Mouse (Mus musculus) hindbrain, embryonic 13.5 days (tissue): ENCODE measurements at regions not wholly inside any gene's neighbourhood (a gene's known extent, or its start where the extent isn't known, plus 50 kb on each side); places are given as distances from the start of the nearest gene placed in this dataset.

Source experiments
- ATAC-seq: fragments of 200-750 bp; cut with Nextera tagmentation; 2 replicates; pipeline ENCODE4 v1.8.0; 2017; ENCODE audit warnings: moderate TSS enrichment; ENCODE audit not compliant: low FRiP score
- H3K27ac ChIP-seq: fragments of 300-500 bp; sonication (generic); 2 replicates; pipeline ENCODE4 v1.5.1; 2015; ENCODE audit warnings: inconsistent platforms, mild to moderate bottlenecking, moderate library complexity
- H3K27me3 ChIP-seq: fragments of 300-500 bp; sonication (generic); 2 replicates; pipeline ENCODE4 v1.6.1; 2015; ENCODE audit warnings: mild to moderate bottlenecking, inconsistent platforms
- H3K36me3 ChIP-seq: fragments of 300-500 bp; sonication (generic); 2 replicates; pipeline ENCODE4 v1.6.1; 2015; ENCODE audit warnings: mild to moderate bottlenecking, inconsistent platforms
- H3K4me1 ChIP-seq: fragments of 300-500 bp; sonication (generic); replicated peaks from 2 replicates; pipeline ENCODE4 v1.6.1; 2015; ENCODE audit warnings: inconsistent platforms
- H3K4me2 ChIP-seq: fragments of 300-500 bp; sonication (generic); 2 replicates; pipeline ENCODE4 v1.6.1; 2015; ENCODE audit warnings: inconsistent platforms, mild to moderate bottlenecking, moderate library complexity
- H3K4me3 ChIP-seq: fragments of 300-500 bp; sonication (generic); 2 replicates; pipeline ENCODE4 v1.5.1; 2015; ENCODE audit warnings: mild to moderate bottlenecking, inconsistent platforms
- H3K9ac ChIP-seq: fragments of 300-500 bp; sonication (generic); 2 replicates; pipeline ENCODE4 v1.6.1; 2015; ENCODE audit warnings: mild to moderate bottlenecking, inconsistent platforms
- H3K9me3 ChIP-seq: fragments of 300-500 bp; sonication (generic); 2 replicates; pipeline ENCODE4 v1.6.1; 2016; ENCODE audit warnings: inconsistent platforms
- WGBS: fragments of 180-500 bp; shearing (Covaris S2); methylation state at CpG from one replicate; pipeline ENCODE4 v1.1.7; 2015; 5-methylcytosine and 5-hydroxymethylcytosine counted together

DNA sequence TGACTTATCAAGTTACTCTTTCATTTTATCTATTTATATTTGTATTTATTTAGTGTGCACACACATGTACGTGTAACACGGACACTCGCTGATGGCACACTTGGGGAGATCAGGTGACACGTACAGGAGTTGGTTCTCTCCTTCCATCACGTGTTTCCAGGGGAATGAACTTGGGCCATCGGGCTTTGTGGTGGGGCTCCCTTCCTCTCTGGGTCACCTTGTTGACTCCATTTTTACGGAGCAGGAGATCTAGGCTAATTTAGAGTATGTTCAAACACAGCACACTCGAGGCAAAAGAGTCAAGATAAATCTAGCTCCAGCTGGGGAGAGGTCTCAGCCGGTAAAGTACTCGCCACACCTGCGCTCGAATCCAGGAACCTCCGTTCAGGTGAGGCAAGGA lies 84.1 kb upstream of the Plekha5 start:
- Histone ChIP-seq H3K9me3 (no peaks in the 10 kb centered on the region), H3K4me3 (no peak overlapping the region), H3K27me3 (no peaks in the 10 kb centered on the region), H3K27ac (no peak overlapping the region), H3K4me2 (no peak overlapping the region), H3K36me3 (no peaks in the 10 kb centered on the region), H3K4me1 (peaks cover 51% of the 10 kb centered on the region), H3K9ac (no peak overlapping the region)
- ATAC-seq: no peak
- WGBS: 89% methylated on average over 13 of the region's 13 CpGs

DNA sequence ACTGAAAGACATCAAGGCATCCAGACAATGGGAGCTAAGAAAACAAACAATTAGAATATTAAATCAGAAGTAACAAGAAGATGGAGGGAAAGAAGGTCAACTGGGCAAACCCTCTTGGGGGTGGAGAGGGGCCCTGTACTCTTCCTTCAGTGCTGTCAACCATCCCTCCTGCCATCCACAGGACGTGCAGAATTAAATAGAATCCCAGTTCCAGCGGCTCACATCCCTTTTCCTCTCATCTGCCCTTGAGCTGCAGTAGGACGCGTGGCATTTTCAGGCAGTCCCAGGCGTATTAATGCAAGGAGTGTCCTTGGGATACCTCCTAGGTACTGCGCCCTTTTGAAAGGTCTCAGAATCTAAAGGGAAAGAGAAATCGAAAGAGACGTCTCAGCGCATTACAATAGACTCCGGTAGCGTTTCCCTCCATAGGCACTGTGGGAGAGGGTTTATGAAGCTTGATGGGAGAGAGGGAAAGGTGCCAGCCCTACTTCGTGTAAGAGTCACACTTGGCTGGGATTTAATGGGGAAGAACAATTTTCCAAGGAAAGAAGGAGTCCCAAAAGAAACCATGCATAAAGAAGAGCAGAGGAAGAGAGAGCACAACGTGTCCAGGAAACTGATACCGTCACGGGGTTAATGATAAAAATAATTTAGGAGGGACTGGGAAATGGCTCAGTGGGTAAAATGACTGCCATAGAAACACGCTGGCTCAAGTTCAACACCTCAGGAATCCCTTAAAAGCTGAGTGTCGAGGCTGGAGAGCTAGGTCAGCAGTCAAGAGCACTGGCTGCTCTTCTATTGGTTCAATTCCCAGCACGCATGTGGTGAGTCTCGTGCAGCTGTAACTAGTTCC lies 85.7 kb upstream of the Plekha5 start:
- peak overlapping the region; percentile 45 for H3K4me2 ChIP-seq
- WGBS: 17% methylated on average over 19 of the region's 19 CpGs
- peak overlapping the region; percentile 49 for H3K9ac ChIP-seq
- no peaks in the 10 kb centered on the region for H3K9me3 ChIP-seq
- H3K36me3 ChIP-seq: no peaks in the 10 kb centered on the region
- H3K4me3 ChIP-seq: peak overlapping the region; percentile 22
- H3K4me1 ChIP-seq: peaks cover 40% of the 10 kb centered on the region
- ATAC-seq: peak; percentile 34
- no peaks in the 10 kb centered on the region for H3K27me3 ChIP-seq
- peak overlapping the region; percentile 60 for H3K27ac ChIP-seq

DNA sequence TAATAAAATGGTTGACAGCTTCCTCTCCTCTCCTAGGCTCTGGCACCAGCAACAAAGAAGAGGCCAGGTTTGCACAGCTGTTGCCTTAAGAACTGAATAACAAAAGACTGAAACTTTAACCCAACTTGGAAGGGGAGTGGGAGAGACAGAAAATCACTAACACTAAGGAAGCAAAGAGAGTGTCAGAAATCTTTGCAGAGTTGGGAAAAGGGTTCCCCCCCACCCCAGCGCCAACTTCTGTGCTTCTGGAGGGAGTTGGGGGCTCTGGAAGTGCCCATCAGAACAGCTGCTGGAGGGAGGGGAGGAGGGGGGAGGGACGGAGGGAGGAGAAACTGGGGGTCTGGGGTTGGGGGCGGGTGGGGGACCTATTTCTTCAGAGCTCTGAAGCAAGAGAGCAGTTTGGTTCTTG lies 86.8 kb upstream of the Plekha5 start:
- H3K4me2 ChIP-seq: peak overlapping the region; percentile 45; the same call in 1 of the 2 replicates
- H3K4me3 ChIP-seq: no peak overlapping the region
- no peaks in the 10 kb centered on the region for H3K27me3 ChIP-seq
- WGBS: 0% methylated on average over 3 of the region's 3 CpGs
- no peak overlapping the region for H3K9ac ChIP-seq
- no peaks in the 10 kb centered on the region for H3K9me3 ChIP-seq
- 0 out of 2 replicates have a peak, but pooled peaks have one; percentile 19 for ATAC-seq
- H3K36me3 ChIP-seq: no peaks in the 10 kb centered on the region
- peaks cover 33% of the 10 kb centered on the region for H3K4me1 ChIP-seq
- H3K27ac ChIP-seq: peak overlapping the region; percentile 44; the same call in 1 of the 2 replicates

DNA sequence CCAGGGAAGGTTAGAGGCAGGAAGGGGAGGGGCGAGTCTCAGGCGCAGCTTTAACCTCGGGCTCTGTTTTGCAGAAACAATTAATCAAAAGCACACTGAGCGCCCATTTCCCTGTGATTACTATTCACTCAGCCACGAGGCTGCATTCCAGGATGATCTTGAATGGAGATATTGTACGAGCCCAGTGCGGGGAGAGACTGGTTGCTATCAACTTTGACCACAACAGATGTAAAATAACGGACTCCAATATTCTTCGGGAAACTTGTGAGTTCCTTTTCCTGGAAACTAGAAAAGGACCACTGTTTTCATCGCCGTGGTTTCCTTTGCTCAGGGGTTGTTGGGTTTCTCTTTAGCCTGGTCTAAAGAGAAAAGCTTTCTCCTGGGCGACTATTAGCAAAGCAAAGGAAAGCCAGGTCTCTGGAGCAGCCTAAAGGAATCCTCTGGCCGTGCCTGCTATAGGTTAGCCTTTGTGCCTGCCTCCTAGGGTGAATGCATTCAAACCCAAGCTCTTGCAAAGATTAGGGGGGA lies 87.4 kb upstream of the Plekha5 start:
- peak; percentile 44 for ATAC-seq
- peak overlapping the region; percentile 71 for H3K27ac ChIP-seq

DNA sequence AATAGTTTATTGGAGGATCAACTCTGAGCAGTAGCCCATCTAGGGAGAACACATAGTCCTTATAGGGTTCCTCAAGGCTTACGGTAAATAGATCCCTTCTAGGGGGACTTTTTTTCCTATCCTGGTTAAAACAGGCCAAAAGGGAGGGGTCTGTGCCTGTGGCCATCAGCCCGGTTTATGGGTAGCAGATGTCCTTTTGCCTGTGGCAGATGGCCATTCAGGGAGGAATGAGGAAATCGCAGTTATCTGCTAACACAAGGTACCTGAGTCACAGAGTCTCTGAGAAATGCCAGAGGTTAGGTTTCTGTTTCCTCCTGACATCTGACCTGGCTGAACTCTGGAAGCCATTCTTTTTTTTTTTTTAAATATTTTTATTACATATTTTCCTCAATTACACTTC lies 90.5 kb upstream of the Plekha5 start:
- H3K36me3 ChIP-seq: no peaks in the 10 kb centered on the region
- no peak overlapping the region for H3K9ac ChIP-seq
- no peaks in the 10 kb centered on the region for H3K27me3 ChIP-seq
- H3K27ac ChIP-seq: no peak overlapping the region
- H3K4me3 ChIP-seq: no peak overlapping the region
- WGBS: 56% methylated on average over 3 of the region's 3 CpGs
- H3K4me1 ChIP-seq: peaks cover 26% of the 10 kb centered on the region
- H3K4me2 ChIP-seq: no peak overlapping the region
- no peaks in the 10 kb centered on the region for H3K9me3 ChIP-seq
- ATAC-seq: no peak

More for the DNA sequence above, 87.4 kb upstream of the Plekha5 start:
- H3K9me3 ChIP-seq: no peaks in the 10 kb centered on the region
- H3K4me2 ChIP-seq: peak overlapping the region; percentile 20; the same call in 1 of the 2 replicates
- H3K27me3 ChIP-seq: no peaks in the 10 kb centered on the region
- no peak overlapping the region for H3K4me3 ChIP-seq
- no peak overlapping the region for H3K9ac ChIP-seq
- WGBS: under 1% methylated on average over 13 of the region's 13 CpGs
- H3K36me3 ChIP-seq: no peaks in the 10 kb centered on the region
- H3K4me1 ChIP-seq: peaks cover 31% of the 10 kb centered on the region

DNA sequence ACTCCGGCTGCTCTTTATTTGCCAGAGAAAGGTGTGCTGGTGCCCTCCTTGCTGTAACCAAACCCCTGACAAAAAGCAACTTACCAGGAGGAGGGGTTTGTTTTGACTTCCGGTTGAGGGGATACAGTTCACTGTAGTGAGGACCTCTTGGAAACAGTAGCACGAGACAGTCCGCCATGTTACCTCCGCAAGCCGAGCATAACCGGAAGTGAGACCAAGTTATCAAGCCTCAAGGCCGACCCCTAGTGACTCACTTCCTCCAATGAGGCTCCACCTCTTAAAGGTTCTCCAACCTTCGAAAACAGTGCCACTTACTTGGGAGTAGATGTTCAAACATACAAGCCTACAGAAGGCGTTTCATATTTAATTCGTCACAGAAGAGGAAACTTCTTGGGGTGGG lies 115.2 kb upstream of the Plekha5 start:
- no peak for ATAC-seq
- Histone ChIP-seq H3K27me3 (no peaks in the 10 kb centered on the region), H3K27ac (no peak overlapping the region), H3K36me3 (no peaks in the 10 kb centered on the region), H3K4me2 (no peak overlapping the region), H3K4me3 (no peak overlapping the region), H3K9me3 (no peaks in the 10 kb centered on the region), H3K9ac (no peak overlapping the region), H3K4me1 (no peaks in the 10 kb centered on the region)
- WGBS: 95% methylated on average over 11 of the region's 11 CpGs

DNA sequence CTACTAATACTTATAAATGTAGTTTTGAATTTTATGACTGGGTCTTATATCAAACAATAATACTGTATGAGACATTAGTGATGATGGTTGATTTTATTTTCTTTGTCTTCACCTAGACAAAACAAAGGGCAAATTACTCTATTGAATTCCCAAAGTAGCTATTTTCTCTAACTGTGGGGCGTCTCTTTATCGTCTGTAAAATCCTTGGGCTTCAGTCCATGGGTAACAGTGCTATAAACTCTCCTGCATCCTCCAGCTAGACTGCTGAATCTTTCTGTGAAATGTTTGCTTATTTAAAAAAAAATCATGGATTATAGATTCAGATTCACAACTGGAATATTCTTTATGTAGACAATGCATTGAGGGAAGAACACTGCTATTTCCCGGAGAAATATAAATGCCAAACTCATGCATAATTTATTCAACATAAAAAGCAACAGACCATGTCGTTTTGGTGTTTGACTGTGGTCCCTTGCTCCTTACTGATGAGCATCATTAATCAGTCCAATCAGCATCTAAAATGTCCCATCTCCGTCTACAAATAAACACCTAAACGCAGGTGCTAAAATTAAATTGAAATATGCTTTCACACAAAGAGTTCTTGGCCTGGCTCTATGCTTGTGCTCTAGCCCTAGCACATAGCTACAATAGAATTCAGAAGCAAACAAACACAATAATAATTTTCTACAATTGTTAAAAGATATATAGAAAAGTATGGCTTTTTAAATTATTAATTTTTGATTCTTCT lies 116.9 kb upstream of the Plekha5 start:
- H3K27ac ChIP-seq: peak overlapping the region; percentile 62; the same call in 1 of the 2 replicates
- no peak overlapping the region for H3K4me3 ChIP-seq
- H3K9me3 ChIP-seq: no peaks in the 10 kb centered on the region
- no peak overlapping the region for H3K9ac ChIP-seq
- no peaks in the 10 kb centered on the region for H3K27me3 ChIP-seq
- H3K4me2 ChIP-seq: no peak overlapping the region
- 46% methylated on average over 6 of the region's 6 CpGs for WGBS
- H3K4me1 ChIP-seq: no peaks in the 10 kb centered on the region
- 0 out of 2 replicates have a peak, but pooled peaks have one; percentile 52 for ATAC-seq
- H3K36me3 ChIP-seq: no peaks in the 10 kb centered on the region

DNA sequence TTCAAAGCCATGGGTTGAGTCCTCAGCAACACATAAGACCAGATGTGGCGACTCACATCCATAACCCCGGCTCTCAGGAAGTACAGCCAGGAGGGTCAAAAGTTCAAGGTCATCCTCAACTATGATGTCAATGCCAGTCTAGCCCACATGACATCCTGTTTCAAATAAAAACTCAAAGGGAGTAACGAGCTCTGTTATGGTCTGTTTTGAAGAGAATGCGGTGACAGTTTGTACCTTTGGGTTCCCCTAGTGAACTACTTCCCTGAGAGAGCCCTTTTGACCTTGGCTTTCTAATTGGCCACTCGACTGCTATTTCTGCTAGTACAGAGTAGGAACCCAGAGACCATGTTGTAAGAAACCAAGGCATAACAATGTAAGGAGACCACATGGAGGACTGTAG lies 119.7 kb upstream of the Plekha5 start:
- Histone ChIP-seq H3K4me1 (peaks cover 9% of the 10 kb centered on the region), H3K9me3 (no peaks in the 10 kb centered on the region), H3K9ac (no peak overlapping the region), H3K4me3 (no peak overlapping the region), H3K4me2 (no peak overlapping the region), H3K27ac (no peak overlapping the region), H3K27me3 (no peaks in the 10 kb centered on the region), H3K36me3 (no peaks in the 10 kb centered on the region)
- ATAC-seq: no peak
- WGBS: 84% methylated on average over 5 of the region's 5 CpGs

DNA sequence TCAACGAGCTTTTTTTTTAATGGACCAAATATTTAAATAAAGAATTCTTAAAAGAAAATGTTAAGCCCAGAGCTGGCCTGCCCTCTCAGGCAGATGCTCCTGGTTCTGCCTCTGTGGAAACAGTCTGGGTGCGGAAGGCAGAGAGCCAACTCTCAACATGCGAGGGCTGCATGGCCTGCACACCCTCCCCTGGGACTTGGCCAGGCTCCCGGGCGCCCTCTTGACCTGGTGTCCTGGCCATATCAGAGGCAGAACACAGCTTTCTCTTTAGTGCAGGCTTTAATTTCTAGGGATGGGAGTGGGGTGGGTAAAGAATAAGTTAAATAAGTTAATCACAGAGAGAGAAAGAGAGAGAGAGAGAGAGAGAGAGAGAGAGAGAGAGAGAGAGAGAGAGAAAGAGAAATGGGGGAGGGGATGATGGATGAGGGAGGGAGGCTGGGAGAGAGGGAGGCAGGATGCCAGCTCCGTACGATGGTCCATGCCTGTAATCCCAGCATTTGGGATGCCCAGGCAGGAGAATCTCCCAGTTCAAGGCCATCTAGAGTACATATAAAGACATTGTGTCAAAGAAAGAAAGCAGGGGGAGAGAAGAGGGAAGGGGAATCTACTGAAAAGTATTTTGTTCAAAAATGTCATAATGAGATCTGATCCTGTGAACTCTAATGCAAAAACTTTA lies 123.2 kb upstream of the Plekha5 start:
- 38% methylated on average over 7 of the region's 7 CpGs for WGBS
- no peak overlapping the region for H3K27ac ChIP-seq
- peaks cover 28% of the 10 kb centered on the region for H3K4me1 ChIP-seq
- H3K9me3 ChIP-seq: no peaks in the 10 kb centered on the region
- H3K27me3 ChIP-seq: no peaks in the 10 kb centered on the region
- no peak overlapping the region for H3K4me3 ChIP-seq
- peak; percentile 57; the same call in 1 of the 2 replicates for ATAC-seq
- H3K36me3 ChIP-seq: no peaks in the 10 kb centered on the region
- H3K9ac ChIP-seq: no peak overlapping the region
- H3K4me2 ChIP-seq: no peak overlapping the region

DNA sequence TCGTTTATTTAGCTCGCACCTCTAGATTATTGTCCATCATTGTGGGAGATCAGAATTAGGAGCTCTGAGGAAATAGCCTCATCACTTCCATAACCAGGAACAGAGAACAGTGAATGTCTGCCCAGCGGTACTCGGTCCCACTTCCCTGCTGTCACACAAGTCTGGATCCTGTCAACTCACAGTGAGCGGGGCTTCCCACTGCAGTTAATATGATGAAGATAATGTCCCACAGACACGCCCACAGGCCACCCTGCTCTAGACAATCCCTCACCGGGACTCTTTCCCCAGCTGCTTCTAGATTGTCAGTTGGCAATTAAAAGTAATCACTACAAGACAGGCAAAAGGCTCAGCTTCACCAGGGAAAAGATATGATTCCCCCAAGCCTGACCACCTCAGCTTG lies 124.2 kb upstream of the Plekha5 start:
- no peaks in the 10 kb centered on the region for H3K36me3 ChIP-seq
- H3K4me2 ChIP-seq: no peak overlapping the region
- H3K27me3 ChIP-seq: no peaks in the 10 kb centered on the region
- no peak overlapping the region for H3K27ac ChIP-seq
- 0 out of 2 replicates have a peak, but pooled peaks have one; percentile 25 for ATAC-seq
- H3K9ac ChIP-seq: no peak overlapping the region
- H3K4me3 ChIP-seq: no peak overlapping the region
- 43% methylated on average over 7 of the region's 7 CpGs for WGBS
- H3K9me3 ChIP-seq: no peaks in the 10 kb centered on the region
- peaks cover 28% of the 10 kb centered on the region for H3K4me1 ChIP-seq

DNA sequence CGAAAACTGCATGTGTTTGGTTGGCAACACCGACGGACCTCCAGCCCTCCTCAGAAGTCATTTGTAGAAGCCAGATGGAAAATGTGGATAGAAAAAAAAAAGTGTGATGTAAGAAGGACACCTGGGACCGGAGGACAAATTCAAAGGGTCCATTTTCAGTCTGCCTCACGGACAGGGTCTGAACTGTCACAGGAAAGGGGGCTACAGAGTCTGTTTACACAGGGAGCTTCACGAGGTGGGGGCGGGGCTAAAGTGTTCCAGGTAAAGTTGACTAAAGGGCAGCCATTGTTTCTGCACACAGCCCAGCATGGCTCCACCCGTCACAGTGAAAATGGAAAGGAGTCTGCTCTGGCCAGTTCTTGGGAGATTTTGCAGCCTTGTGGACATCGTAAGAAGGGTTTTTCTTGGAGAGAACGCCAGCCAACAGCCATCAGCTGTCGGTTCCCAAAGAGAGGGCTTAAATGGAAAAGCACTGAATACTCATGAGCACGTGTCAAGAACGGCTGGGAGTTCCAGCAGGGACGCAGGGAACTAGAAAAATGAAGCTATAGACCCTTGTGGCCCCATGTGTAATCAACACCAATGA lies 125.8 kb upstream of the Plekha5 start:
- Histone ChIP-seq H3K36me3 (no peaks in the 10 kb centered on the region), H3K4me2 (no peak overlapping the region), H3K4me3 (no peak overlapping the region), H3K9me3 (no peaks in the 10 kb centered on the region), H3K4me1 (peaks cover 28% of the 10 kb centered on the region), H3K9ac (no peak overlapping the region), H3K27ac (peak overlapping the region; percentile 19; the same call in 1 of the 2 replicates), H3K27me3 (no peaks in the 10 kb centered on the region)
- 60% methylated on average over 14 of the region's 14 CpGs for WGBS
- ATAC-seq: peak; percentile 37
